Mouse (Mus musculus) CH12.LX (cell line): ENCODE results near the gene Hlcs.

ENCODE experiments used
- CHD1 ChIP-seq: IDR thresholded peaks from 2 replicates; pipeline ENCODE4 v1.6.1; 2012; ENCODE audit warnings: low read depth, low read length, improper control_type of control experiment, inconsistent platforms
- CHD2 ChIP-seq: IDR thresholded peaks from 2 replicates; pipeline ENCODE4 v1.6.1; 2011; ENCODE audit warnings: low read length, improper control_type of control experiment
- ELF1 ChIP-seq: IDR thresholded peaks from 2 replicates; pipeline ENCODE4 v1.6.1; 2014; ENCODE audit warnings: low read depth, mild to moderate bottlenecking, inconsistent platforms, low read length, improper control_type of control experiment
- MAFK ChIP-seq: IDR thresholded peaks from 2 replicates; pipeline ENCODE4 v1.6.1; 2011; ENCODE audit warnings: low read length, improper control_type of control experiment; ENCODE audit not compliant: insufficient replicate concordance
- MAX ChIP-seq: IDR thresholded peaks from 2 replicates; pipeline ENCODE4 v1.6.1; 2011; ENCODE audit warnings: low read length, improper control_type of control experiment
- MYC ChIP-seq: IDR thresholded peaks from 2 replicates; pipeline ENCODE4 v1.6.1; 2011; ENCODE audit warnings: low read depth, mild to moderate bottlenecking, improper control_type of control experiment, low read length
- USF1 ChIP-seq: IDR thresholded peaks from 2 replicates; pipeline ENCODE4 v1.6.1; 2014; ENCODE audit warnings: low read depth, mild to moderate bottlenecking, inconsistent platforms, low read length, improper control_type of control experiment
- ZNF384 ChIP-seq: IDR thresholded peaks from 2 replicates; pipeline ENCODE4 v1.6.1; 2012; ENCODE audit warnings: low read depth, low read length, improper control_type of control experiment, inconsistent platforms

- no peak for TF ChIP-seq USF1
- no peak for TF ChIP-seq ELF1
- TF ChIP-seq MYC, result no peak
- no peak for TF ChIP-seq CHD2
- no peak for TF ChIP-seq ZNF384
- TF ChIP-seq CHD1, result no peak
- no peak for TF ChIP-seq MAFK
- TF ChIP-seq MAX, result no peak
These were observed 179.2 kb downstream of the Hlcs start for GRCm38 (mm10) chr16:94134218-94134617.
